Mouse (Mus musculus) midbrain, postnatal 0 days (tissue): Measurements from ENCODE around the gene Gstp2. TPM values are rescaled to one million over a fixed set of nuclear protein-coding genes. Genes with fewer than 3 reads are reported as not detected.

ENCODE experiments used
- ATAC-seq: fragments of 200-750 bp; cut with Nextera tagmentation; 2 replicates; pipeline ENCODE4 v1.8.0; 2017; ENCODE audit warnings: moderate number of reproducible peaks, mild to moderate bottlenecking, moderate TSS enrichment, moderate library complexity; ENCODE audit not compliant: low FRiP score
- DNase-seq: peaks from one replicate; pipeline ENCODE4 v3.0.0-alpha.2; 2015; ENCODE audit warnings: low spot score
- H3K27ac ChIP-seq: fragments of 300-500 bp; sonication (generic); 2 replicates; pipeline ENCODE4 v1.5.1; 2014; ENCODE audit warnings: low read depth, mild to moderate bottlenecking, low read length, mixed read lengths
- H3K27me3 ChIP-seq: fragments of 300-500 bp; sonication (generic); 2 replicates; pipeline ENCODE4 v1.6.1; 2014; ENCODE audit warnings: low read length, control low read depth, mixed read lengths; ENCODE audit not compliant: insufficient read depth
- H3K36me3 ChIP-seq: fragments of 300-500 bp; sonication (generic); 2 replicates; pipeline ENCODE4 v1.6.1; 2014; ENCODE audit warnings: low read length, control low read depth, mixed read lengths; ENCODE audit not compliant: insufficient read depth
- H3K4me1 ChIP-seq: fragments of 300-500 bp; sonication (generic); 2 replicates; pipeline ENCODE4 v1.6.1; 2014; ENCODE audit warnings: mild to moderate bottlenecking, control low read depth, antibody characterized with exemption, low read length, mixed read lengths; ENCODE audit not compliant: insufficient read depth
- H3K4me2 ChIP-seq: fragments of 300-500 bp; sonication (generic); 2 replicates; pipeline ENCODE4 v1.6.1; 2014; ENCODE audit warnings: low read depth, mild to moderate bottlenecking, low read length, mixed read lengths; ENCODE audit not compliant: poor library complexity, severe bottlenecking
- H3K4me3 ChIP-seq: fragments of 300-500 bp; sonication (generic); 2 replicates; pipeline ENCODE4 v1.5.1; 2014; ENCODE audit warnings: low read depth, mild to moderate bottlenecking, low read length, moderate library complexity
- H3K9ac ChIP-seq: fragments of 300-500 bp; sonication (generic); replicated peaks from 2 replicates; pipeline ENCODE4 v1.6.1; 2014; ENCODE audit warnings: mild to moderate bottlenecking, low read length, moderate library complexity, mixed read lengths; ENCODE audit not compliant: poor library complexity, severe bottlenecking
- H3K9me3 ChIP-seq: fragments of 300-500 bp; sonication (generic); 2 replicates; pipeline ENCODE4 v1.6.1; 2016; ENCODE audit warnings: low read length, control low read depth
- CTCF ChIP-seq: IDR thresholded peaks from 2 replicates; pipeline ENCODE4 v1.5.1; 2016; ENCODE audit warnings: antibody characterized with exemption, mild to moderate bottlenecking
- WGBS: fragments of 180-500 bp; shearing (Covaris S2); extraction: QIAGEN DNeasy Blood & Tissue Kit; methylation state at CpG from one replicate; pipeline ENCODE4 v1.1.7; 2014; 5-methylcytosine and 5-hydroxymethylcytosine counted together
- polyA plus RNA-seq: library from polyadenylated mRNA; unstranded; fragments of >200 nt; fragmentation: Nextera tagmentation; extraction: Ambion mirVana; gene quantifications from 2 replicates; pipeline ENCODE4 v1.2.1, GENCODE M21; 2015
- total RNA-seq: library from RNA; depleted of rRNA; stranded (reverse); fragments of >200 nt; gene quantifications from 2 replicates; pipeline ENCODE4 v1.2.3, GENCODE M21; 2014

Gstp2 gene
- total and polyA plus RNA-seq, 2 experiments from 2014 or later: 2.4 TPM; not detected in 1

DNA sequence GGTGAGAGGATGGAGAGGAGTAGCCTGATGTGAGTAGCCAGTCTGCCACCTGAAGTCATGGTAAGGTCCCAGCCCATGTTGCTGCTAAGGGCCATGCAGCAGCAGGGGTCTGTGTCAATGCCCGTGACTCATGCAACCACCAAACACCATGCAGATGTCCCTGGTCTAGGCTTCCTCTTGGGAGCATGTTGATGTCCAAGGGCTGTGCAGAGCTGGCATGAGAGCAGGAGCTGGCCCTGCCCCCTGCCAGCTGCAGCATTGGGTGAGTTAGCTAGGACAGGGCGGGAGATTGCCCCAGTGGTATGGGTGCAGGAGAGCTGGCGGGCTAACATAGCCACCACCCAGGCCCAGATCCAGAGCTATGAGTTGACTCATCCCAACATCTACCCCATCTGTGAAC, 44.6 kb upstream of the Gstp2 start:
- H3K27ac ChIP-seq: no peak overlapping the region
- DNase-seq (no peak), ATAC-seq (no peak)
- no peaks in the 10 kb centered on the region for H3K36me3 ChIP-seq
- 93% methylated on average over 3 of the region's 3 CpGs for WGBS
- no peak for TF ChIP-seq CTCF
- no peaks in the 10 kb centered on the region for H3K9me3 ChIP-seq
- no peaks in the 10 kb centered on the region for H3K4me1 ChIP-seq
- no peak overlapping the region for H3K4me3 ChIP-seq
- H3K9ac ChIP-seq: no peak overlapping the region
- no peak overlapping the region for H3K4me2 ChIP-seq
- H3K27me3 ChIP-seq: no peaks in the 10 kb centered on the region

DNA sequence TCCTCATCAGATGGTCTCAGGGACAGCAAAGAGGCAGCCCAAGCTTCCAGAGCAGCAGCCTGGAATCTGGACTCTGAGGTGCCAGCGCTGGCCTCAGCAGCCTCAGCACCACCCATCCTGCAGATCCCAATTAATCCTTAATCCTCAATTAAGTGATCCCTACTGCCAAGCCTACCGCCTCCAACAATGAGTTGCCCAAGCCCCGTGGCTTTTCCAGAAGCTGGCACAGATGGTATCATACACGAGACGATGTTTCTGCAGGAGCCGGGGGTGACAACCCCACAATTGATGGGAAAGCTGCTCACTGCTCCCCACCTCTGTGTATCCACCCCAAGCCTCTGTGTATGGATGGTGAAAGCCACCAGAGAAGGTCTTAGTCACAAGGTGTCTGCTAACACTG, 43.3 kb upstream of the Gstp2 start:
- DNase-seq: no peak
- Histone ChIP-seq H3K9ac (no peak overlapping the region), H3K27me3 (no peaks in the 10 kb centered on the region), H3K4me2 (no peak overlapping the region), H3K36me3 (no peaks in the 10 kb centered on the region), H3K27ac (no peak overlapping the region), H3K4me1 (no peaks in the 10 kb centered on the region), H3K9me3 (no peaks in the 10 kb centered on the region), H3K4me3 (no peak overlapping the region)
- ATAC-seq: no peak
- WGBS: 48% methylated on average over 6 of the region's 6 CpGs
- no peak for TF ChIP-seq CTCF

DNA sequence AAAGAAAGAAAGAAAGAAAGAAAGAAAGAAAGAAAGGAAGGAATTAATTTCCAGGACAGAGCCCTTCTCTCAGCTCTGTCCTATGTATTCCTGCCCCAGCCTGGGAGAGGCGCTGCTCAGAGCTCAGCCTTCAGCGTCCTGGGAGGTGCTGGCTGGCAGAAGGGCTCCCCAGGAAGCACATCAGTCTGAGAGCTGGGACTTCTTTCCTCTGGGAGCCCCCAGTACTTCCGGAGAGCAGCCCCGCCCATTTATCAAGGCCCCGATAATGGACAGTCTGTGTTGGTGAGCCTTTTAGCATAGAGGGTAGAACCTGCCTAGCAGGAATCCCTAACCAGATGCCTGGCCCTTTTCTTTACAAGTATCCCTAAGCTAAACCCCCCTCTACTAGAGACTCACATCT, 42.3 kb upstream of the Gstp2 start:
- DNase-seq (no peak), ATAC-seq (no peak)
- Histone ChIP-seq H3K27me3 (no peaks in the 10 kb centered on the region), H3K4me1 (no peaks in the 10 kb centered on the region), H3K9me3 (no peaks in the 10 kb centered on the region), H3K4me3 (no peak overlapping the region), H3K27ac (no peak overlapping the region), H3K36me3 (no peaks in the 10 kb centered on the region), H3K4me2 (no peak overlapping the region), H3K9ac (no peak overlapping the region)
- no peak for TF ChIP-seq CTCF
- 56% methylated on average over 5 of the region's 5 CpGs for WGBS

DNA sequence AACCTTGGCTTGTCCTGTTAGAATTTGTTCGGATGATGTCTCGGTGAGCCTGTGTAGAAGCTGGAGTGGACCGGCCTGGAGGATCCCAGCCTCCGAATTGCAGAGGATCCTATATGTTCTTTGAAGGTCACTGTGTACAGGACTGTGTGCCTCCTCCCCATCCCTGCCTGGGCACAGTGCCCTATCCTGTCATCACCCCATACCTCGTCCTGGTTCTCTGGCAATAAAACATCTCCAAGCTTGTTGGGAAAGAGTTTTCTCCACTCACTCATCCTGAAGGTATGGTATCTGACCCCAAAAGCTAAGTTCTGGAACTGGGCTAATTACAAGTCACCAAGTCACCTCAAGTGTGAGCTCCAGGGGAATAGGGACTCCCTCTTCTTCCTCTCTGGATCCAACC, 41.3 kb upstream of the Gstp2 start:
- H3K36me3 ChIP-seq: no peaks in the 10 kb centered on the region
- H3K9ac ChIP-seq: no peak overlapping the region
- DNase-seq: no peak
- WGBS: 86% methylated on average over 5 of the region's 5 CpGs
- no peaks in the 10 kb centered on the region for H3K4me1 ChIP-seq
- H3K9me3 ChIP-seq: no peaks in the 10 kb centered on the region
- H3K27ac ChIP-seq: no peak overlapping the region
- no peak overlapping the region for H3K4me2 ChIP-seq
- no peak for TF ChIP-seq CTCF
- no peak for ATAC-seq
- no peak overlapping the region for H3K4me3 ChIP-seq
- H3K27me3 ChIP-seq: no peaks in the 10 kb centered on the region

DNA sequence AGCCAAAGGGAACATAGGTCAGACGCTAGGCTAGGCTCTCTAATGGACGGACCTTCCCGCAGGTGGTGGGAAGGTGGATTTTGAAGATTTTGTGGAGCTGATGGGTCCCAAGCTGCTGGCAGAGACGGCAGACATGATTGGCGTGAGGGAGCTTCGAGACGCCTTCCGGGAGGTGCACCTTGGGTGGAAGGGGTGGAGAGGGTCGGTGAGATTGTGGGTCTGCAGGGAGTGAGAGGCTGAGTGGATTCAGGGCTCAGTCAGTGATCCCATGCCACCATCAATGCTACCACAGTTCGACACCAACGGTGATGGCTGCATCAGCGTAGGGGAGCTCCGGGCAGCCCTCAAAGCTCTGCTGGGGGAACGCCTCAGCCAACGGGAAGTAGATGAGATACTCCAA, 40.3 kb upstream of the Gstp2 start:
- no peak for TF ChIP-seq CTCF
- Histone ChIP-seq H3K27ac (no peak overlapping the region), H3K27me3 (no peaks in the 10 kb centered on the region), H3K9me3 (no peaks in the 10 kb centered on the region), H3K4me1 (no peaks in the 10 kb centered on the region), H3K9ac (no peak overlapping the region), H3K4me2 (no peak overlapping the region), H3K4me3 (no peak overlapping the region), H3K36me3 (no peaks in the 10 kb centered on the region)
- no peak for DNase-seq
- WGBS: 90% methylated on average over 15 of the region's 15 CpGs
- no peak for ATAC-seq

DNA sequence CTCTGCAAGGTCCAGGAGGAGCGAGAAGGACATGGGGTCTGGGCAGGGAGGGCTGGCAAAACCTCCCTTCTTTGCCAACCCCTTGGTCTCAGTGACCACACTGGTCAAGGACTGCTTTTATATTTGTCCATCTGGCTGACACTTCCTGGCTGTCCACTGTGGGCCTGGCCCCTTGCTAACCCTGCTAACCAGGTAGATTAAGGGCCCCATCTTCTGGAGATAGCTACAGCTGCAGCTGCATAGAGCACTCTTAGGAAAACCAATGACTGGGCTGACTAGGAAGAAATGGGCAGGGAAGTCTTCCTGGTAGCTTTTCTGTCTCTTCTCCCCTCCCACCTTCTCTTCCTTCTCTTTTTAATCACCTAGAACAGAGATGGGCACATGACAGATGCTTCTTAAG, 39.2 kb upstream of the Gstp2 start:
- Histone ChIP-seq H3K4me2 (no peak overlapping the region), H3K4me3 (no peak overlapping the region), H3K27ac (no peak overlapping the region), H3K27me3 (no peaks in the 10 kb centered on the region), H3K4me1 (no peaks in the 10 kb centered on the region), H3K36me3 (no peaks in the 10 kb centered on the region), H3K9me3 (no peaks in the 10 kb centered on the region), H3K9ac (no peak overlapping the region)
- peak; percentile 44 for TF ChIP-seq CTCF
- WGBS: 88% methylated on average over 1 of the region's 1 CpGs
- no peak for DNase-seq
- no peak for ATAC-seq
